Mouse (Mus musculus) spleen, postnatal 10 days (tissue): ENCODE data around the gene Crcp.

ENCODE experiments used
- DNase-seq, 2 experiments: peaks; one replicate each; pipeline ENCODE4 v3.0.0; 2021 to 2022; ENCODE audit warnings: low spot score in 2 of 2

The Crcp gene

GRCm38 (mm10) chr5:130029142-130029897 lies at the start of gene Crcp, which contains the start of gene Asl:
Crcp (plus strand) TSS chr5:130029290.
Asl (minus strand) TSS chr5:130029247.
- peak; percentile 87 to 94 for DNase-seq

GRCm38 (mm10) chr5:129980216-129980615 lies 48.9 kb upstream of the Crcp start:
- no peak for DNase-seq

GRCm38 (mm10) chr5:129989376-129989775 lies 39.7 kb upstream of the Crcp start:
- no peak for DNase-seq

- no peak for DNase-seq
Observed at GRCm38 (mm10) chr5:129991898-129992297, 37.2 kb upstream of the Crcp start.

GRCm38 (mm10) chr5:129993374-129993773 lies 35.7 kb upstream of the Crcp start:
- no peak for DNase-seq

GRCm38 (mm10) chr5:129994989-129995388 lies 34.1 kb upstream of the Crcp start:
- DNase-seq: no peak

GRCm38 (mm10) chr5:129997700-129998099 lies 31.4 kb upstream of the Crcp start:
- DNase-seq: no peak

- peak in 1 of 2 experiments; percentile 76 for DNase-seq
Observed at GRCm38 (mm10) chr5:129999097-129999496, 30.0 kb upstream of the Crcp start.

GRCm38 (mm10) chr5:130000735-130001134 lies 28.4 kb upstream of the Crcp start:
- no peak for DNase-seq

GRCm38 (mm10) chr5:130001356-130001987 lies 27.6 kb upstream of the Crcp start:
- DNase-seq: no peak

- peak; percentile 76 to 83 for DNase-seq
Observed at GRCm38 (mm10) chr5:130002301-130003146, 26.6 kb upstream of the Crcp start, which contains the start of gene Gusb. Gusb (minus strand) TSS chr5:130003049.

GRCm38 (mm10) chr5:130003229-130003628 lies 25.9 kb upstream of the Crcp start:
- no peak for DNase-seq

- no peak for DNase-seq
Observed at GRCm38 (mm10) chr5:130007344-130007743, 21.7 kb upstream of the Crcp start.

GRCm38 (mm10) chr5:130008034-130008590 lies 21.0 kb upstream of the Crcp start:
- DNase-seq: no peak

- DNase-seq: no peak
Observed at GRCm38 (mm10) chr5:130009784-130010183, 19.3 kb upstream of the Crcp start.

- DNase-seq: peak in 1 of 2 experiments; percentile 32
Observed at GRCm38 (mm10) chr5:130010961-130011360, 18.1 kb upstream of the Crcp start.

- no peak for DNase-seq
Observed at GRCm38 (mm10) chr5:130015104-130015503, 14.0 kb upstream of the Crcp start.

- DNase-seq: no peak
Observed at GRCm38 (mm10) chr5:130019461-130019860, 9.6 kb upstream of the Crcp start.

- no peak for DNase-seq
Observed at GRCm38 (mm10) chr5:130021361-130021966, 7.6 kb upstream of the Crcp start.

GRCm38 (mm10) chr5:130022366-130022765 lies 6.7 kb upstream of the Crcp start:
- no peak for DNase-seq

GRCm38 (mm10) chr5:130023067-130023766 lies 5.9 kb upstream of the Crcp start:
- peak in 1 of 2 experiments; percentile 8 for DNase-seq
